Mouse (Mus musculus): ENCODE measurements around the gene Cln5. TPM values are rescaled to one million over a fixed set of nuclear protein-coding genes. Genes with fewer than 3 reads are reported as not detected.

Gene Cln5
- polyA plus RNA-seq, 1 experiment, result 3.2 TPM

GRCm38 (mm10) chr14:103095036-103095435, 25.0 kb downstream of the Cln5 start:
- no peak overlapping the region for H3K4me3 ChIP-seq (ENCODE audit: control insufficient read depth, low read depth, low read length)
- no peak overlapping the region for H3K27ac ChIP-seq (ENCODE audit: control insufficient read depth, insufficient read depth, low read depth, low read length)

GRCm38 (mm10) chr14:103095826-103096225, 25.8 kb downstream of the Cln5 start:
- Histone ChIP-seq H3K4me3 (ENCODE audit: control insufficient read depth, low read depth, low read length) (peak overlapping the region; percentile 18; the same call in 1 of the 2 replicates), H3K27me3 (ENCODE audit: control insufficient read depth, insufficient read depth, low read length) (no peaks in the 10 kb centered on the region), H3K27ac (ENCODE audit: control insufficient read depth, insufficient read depth, low read depth, low read length) (no peak overlapping the region), H3K36me3 (ENCODE audit: control insufficient read depth, insufficient read depth, low read length) (no peaks in the 10 kb centered on the region; the same call in 1 of the 2 replicates), H3K4me1 (ENCODE audit: control insufficient read depth, insufficient read depth, low read length) (no peaks in the 10 kb centered on the region; the same call in 1 of the 2 replicates)
- TF ChIP-seq CTCF (IDR thresholded peaks at IDR 0.05; ENCODE audit: control insufficient read depth, insufficient read depth, insufficient replicate concordance, low read depth, low read length) (no peak), POLR2A (IDR thresholded peaks at IDR 0.05; ENCODE audit: control insufficient read depth, low read depth, low read length) (no peak)

More at GRCm38 (mm10) chr14:103095036-103095435, 25.0 kb downstream of the Cln5 start:
- no peaks in the 10 kb centered on the region; the same call in 1 of the 2 replicates for H3K36me3 ChIP-seq (ENCODE audit: control insufficient read depth, insufficient read depth, low read length)
- no peaks in the 10 kb centered on the region for H3K27me3 ChIP-seq (ENCODE audit: control insufficient read depth, insufficient read depth, low read length)
- no peaks in the 10 kb centered on the region; the same call in 1 of the 2 replicates for H3K4me1 ChIP-seq (ENCODE audit: control insufficient read depth, insufficient read depth, low read length)
- TF ChIP-seq POLR2A (IDR thresholded peaks at IDR 0.05; ENCODE audit: control insufficient read depth, low read depth, low read length), result no peak
- no peak for TF ChIP-seq CTCF (IDR thresholded peaks at IDR 0.05; ENCODE audit: control insufficient read depth, insufficient read depth, insufficient replicate concordance, low read depth, low read length)

- H3K4me3 ChIP-seq (ENCODE audit: control insufficient read depth, low read depth, low read length), result no peak overlapping the region
- H3K36me3 ChIP-seq (ENCODE audit: control insufficient read depth, insufficient read depth, low read length), result no peaks in the 10 kb centered on the region; the same call in 1 of the 2 replicates
- H3K27ac ChIP-seq (ENCODE audit: control insufficient read depth, insufficient read depth, low read depth, low read length), result no peak overlapping the region
- no peaks in the 10 kb centered on the region; the same call in 1 of the 2 replicates for H3K4me1 ChIP-seq (ENCODE audit: control insufficient read depth, insufficient read depth, low read length)
- no peaks in the 10 kb centered on the region for H3K27me3 ChIP-seq (ENCODE audit: control insufficient read depth, insufficient read depth, low read length)
- TF ChIP-seq CTCF (IDR thresholded peaks at IDR 0.05; ENCODE audit: control insufficient read depth, insufficient read depth, insufficient replicate concordance, low read depth, low read length), result no peak
Observed at GRCm38 (mm10) chr14:103096621-103097020, 26.6 kb downstream of the Cln5 start.

- H3K4me1 ChIP-seq (ENCODE audit: control insufficient read depth, insufficient read depth, low read length), result no peaks in the 10 kb centered on the region; the same call in 1 of the 2 replicates
- no peaks in the 10 kb centered on the region for H3K27me3 ChIP-seq (ENCODE audit: control insufficient read depth, insufficient read depth, low read length)
- peak overlapping the region; percentile 90 for H3K4me3 ChIP-seq (ENCODE audit: control insufficient read depth, low read depth, low read length)
- TF ChIP-seq POLR2A (IDR thresholded peaks at IDR 0.05; ENCODE audit: control insufficient read depth, low read depth, low read length), result no peak
- no peak for TF ChIP-seq CTCF (IDR thresholded peaks at IDR 0.05; ENCODE audit: control insufficient read depth, insufficient read depth, insufficient replicate concordance, low read depth, low read length)
- H3K36me3 ChIP-seq (ENCODE audit: control insufficient read depth, insufficient read depth, low read length), result no peaks in the 10 kb centered on the region; the same call in 1 of the 2 replicates
- peak overlapping the region; percentile 96 for H3K27ac ChIP-seq (ENCODE audit: control insufficient read depth, insufficient read depth, low read depth, low read length)
Observed at GRCm38 (mm10) chr14:103098213-103098586, 28.2 kb downstream of the Cln5 start.

GRCm38 (mm10) chr14:103098587-103099235, 28.7 kb downstream of the Cln5 start:
- H3K27me3 ChIP-seq (ENCODE audit: control insufficient read depth, insufficient read depth, low read length), result no peaks in the 10 kb centered on the region

GRCm38 (mm10) chr14:103099238-103099933, 29.4 kb downstream of the Cln5 start, which contains the start of gene Fbxl3:
TSS of gene Fbxl3 (minus strand) at chr14:103099566.
- Histone ChIP-seq H3K27ac (ENCODE audit: control insufficient read depth, insufficient read depth, low read depth, low read length) (peak within 1 kb of the TSS; percentile 96), H3K36me3 (ENCODE audit: control insufficient read depth, insufficient read depth, low read length) (no peaks in the 10 kb centered on the region; the same call in 1 of the 2 replicates), H3K4me1 (ENCODE audit: control insufficient read depth, insufficient read depth, low read length) (no peaks in the 10 kb centered on the region; the same call in 1 of the 2 replicates), H3K27me3 (ENCODE audit: control insufficient read depth, insufficient read depth, low read length) (no peaks in the 10 kb centered on the region), H3K4me3 (ENCODE audit: control insufficient read depth, low read depth, low read length) (peak within 1 kb of the TSS; percentile 90)
- TF ChIP-seq POLR2A (IDR thresholded peaks at IDR 0.05; ENCODE audit: control insufficient read depth, low read depth, low read length) (no peak; the same call in 1 of the 2 replicates), CTCF (IDR thresholded peaks at IDR 0.05; ENCODE audit: control insufficient read depth, insufficient read depth, insufficient replicate concordance, low read depth, low read length) (no peak)

More at GRCm38 (mm10) chr14:103098587-103099235, 28.7 kb downstream of the Cln5 start:
- Histone ChIP-seq H3K36me3 (ENCODE audit: control insufficient read depth, insufficient read depth, low read length) (no peaks in the 10 kb centered on the region; the same call in 1 of the 2 replicates), H3K27ac (ENCODE audit: control insufficient read depth, insufficient read depth, low read depth, low read length) (peak overlapping the region; percentile 96), H3K4me1 (ENCODE audit: control insufficient read depth, insufficient read depth, low read length) (no peaks in the 10 kb centered on the region; the same call in 1 of the 2 replicates), H3K4me3 (ENCODE audit: control insufficient read depth, low read depth, low read length) (peak overlapping the region; percentile 90)
- TF ChIP-seq POLR2A (IDR thresholded peaks at IDR 0.05; ENCODE audit: control insufficient read depth, low read depth, low read length) (peak; percentile 32; the same call in 1 of the 2 replicates), CTCF (IDR thresholded peaks at IDR 0.05; ENCODE audit: control insufficient read depth, insufficient read depth, insufficient replicate concordance, low read depth, low read length) (no peak)

DNA sequence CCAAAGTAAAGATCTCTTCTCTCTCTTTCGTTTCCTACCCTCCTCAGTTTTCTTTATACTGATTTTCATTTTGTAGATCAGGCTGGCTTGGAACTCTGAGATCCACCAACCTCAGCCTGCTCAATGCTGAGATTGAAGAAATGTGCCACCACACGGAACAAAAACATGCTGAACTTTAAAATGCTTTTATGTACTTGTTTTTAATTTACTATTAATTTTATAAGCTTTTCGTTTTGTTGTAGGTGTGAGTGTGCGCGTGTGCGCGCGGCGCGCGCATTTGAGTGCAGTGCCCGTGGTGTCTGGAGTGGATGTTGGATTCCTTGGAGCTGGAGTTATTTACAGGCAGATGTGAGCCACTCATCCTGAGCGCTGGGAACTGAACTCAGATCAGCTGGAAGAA, 30.3 kb downstream of the Cln5 start:
- no peak overlapping the region for H3K4me3 ChIP-seq (ENCODE audit: control insufficient read depth, low read depth, low read length)
- TF ChIP-seq CTCF (IDR thresholded peaks at IDR 0.05; ENCODE audit: control insufficient read depth, insufficient read depth, insufficient replicate concordance, low read depth, low read length), result no peak
- no peak for TF ChIP-seq POLR2A (IDR thresholded peaks at IDR 0.05; ENCODE audit: control insufficient read depth, low read depth, low read length)
- no peaks in the 10 kb centered on the region; the same call in 1 of the 2 replicates for H3K4me1 ChIP-seq (ENCODE audit: control insufficient read depth, insufficient read depth, low read length)
- H3K36me3 ChIP-seq (ENCODE audit: control insufficient read depth, insufficient read depth, low read length), result no peaks in the 10 kb centered on the region; the same call in 1 of the 2 replicates
- no peaks in the 10 kb centered on the region for H3K27me3 ChIP-seq (ENCODE audit: control insufficient read depth, insufficient read depth, low read length)
- H3K27ac ChIP-seq (ENCODE audit: control insufficient read depth, insufficient read depth, low read depth, low read length), result no peak overlapping the region

Data from testis, adult 2 months (tissue).